Mouse (Mus musculus): Measurements from ENCODE around the gene Sigirr. TPM values are rescaled to one million over a fixed set of nuclear protein-coding genes. Genes with fewer than 3 reads are reported as not detected.

Gene Sigirr
- polyA plus RNA-seq, 1 experiment from 2014 or later: 4.4 TPM

DNA sequence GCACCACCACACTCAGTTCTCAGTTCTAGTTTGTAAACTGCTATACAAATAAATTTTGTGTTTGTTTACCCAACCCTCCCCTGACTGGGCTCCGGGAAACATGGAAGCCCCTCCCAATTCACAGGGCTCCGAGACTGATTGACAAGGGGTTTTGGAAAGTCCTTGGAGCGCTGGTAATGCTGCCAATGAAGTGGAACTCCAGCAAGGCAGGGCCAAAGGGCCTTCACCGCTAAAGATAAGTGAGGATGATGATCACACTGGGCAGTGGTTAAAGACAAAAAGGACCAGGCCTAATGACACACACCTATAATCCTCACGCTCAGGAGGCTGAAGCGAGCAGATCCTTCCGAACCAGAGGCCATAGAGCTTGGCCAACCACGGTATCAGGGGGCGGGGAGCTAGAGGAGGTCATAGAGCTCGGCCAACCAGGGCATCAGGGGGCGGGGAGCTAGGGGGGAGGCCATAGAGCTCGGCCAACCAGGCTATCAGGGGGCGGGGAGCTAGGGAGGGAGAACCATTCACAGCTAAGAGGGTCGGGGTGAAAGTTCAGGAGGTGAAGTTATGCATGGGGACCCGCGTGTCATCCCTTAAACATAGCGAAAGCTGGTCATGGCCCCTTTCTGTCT, 49.2 kb downstream of the Sigirr start:
- ATAC-seq (ENCODE audit: low read depth): no peak
- Histone ChIP-seq H3K9ac (ENCODE audit: low read depth, low read length) (no peak overlapping the region), H3K4me3 (ENCODE audit: low read depth, low read length) (no peak overlapping the region), H3K4me2 (ENCODE audit: low read depth, low read length) (no peak overlapping the region), H3K36me3 (ENCODE audit: control insufficient read depth, insufficient read depth, low read length) (no peaks in the 10 kb centered on the region), H3K9me3 (ENCODE audit: control insufficient read depth, low read length) (0 out of 2 replicates have a peak, but pooled peaks cover 3% of the 10 kb centered on the region), H3K27ac (replicated peaks; ENCODE audit: low read depth, low read length) (no peak overlapping the region), H3K27me3 (replicated peaks; ENCODE audit: control insufficient read depth, insufficient read depth, low read length) (no peaks in the 10 kb centered on the region), H3K4me1 (ENCODE audit: control insufficient read depth, insufficient read depth, low read length) (peaks cover 11% of the 10 kb centered on the region)
- no peak for DNase-seq (ENCODE audit: low spot score)
- 73% methylated on average over 17 of the region's 17 CpGs for WGBS

DNA sequence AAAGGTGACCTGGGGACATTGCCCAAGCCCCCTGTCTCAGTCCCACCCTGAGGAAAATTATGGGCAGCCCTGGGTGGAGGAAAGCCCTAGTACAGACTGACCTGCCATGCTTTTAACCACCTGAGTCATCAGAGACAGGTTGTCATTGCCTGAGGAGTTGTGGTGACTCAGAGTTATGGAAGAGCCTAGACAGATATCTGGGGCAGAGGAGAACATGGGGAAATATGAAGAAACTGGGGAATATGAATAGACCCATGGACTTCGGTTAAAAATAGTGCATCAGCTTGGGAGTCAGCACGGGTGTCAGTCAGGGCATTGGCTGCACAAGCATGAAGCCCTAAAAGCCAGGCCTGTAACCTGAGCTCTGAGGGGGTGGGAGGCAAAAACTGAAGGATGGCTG, 51.0 kb downstream of the Sigirr start:
- Histone ChIP-seq H3K36me3 (ENCODE audit: control insufficient read depth, insufficient read depth, low read length) (no peaks in the 10 kb centered on the region), H3K27me3 (replicated peaks; ENCODE audit: control insufficient read depth, insufficient read depth, low read length) (no peaks in the 10 kb centered on the region), H3K9me3 (ENCODE audit: control insufficient read depth, low read length) (0 out of 2 replicates have a peak, but pooled peaks cover 3% of the 10 kb centered on the region), H3K4me2 (ENCODE audit: low read depth, low read length) (no peak overlapping the region), H3K4me1 (ENCODE audit: control insufficient read depth, insufficient read depth, low read length) (peaks cover 11% of the 10 kb centered on the region), H3K9ac (ENCODE audit: low read depth, low read length) (no peak overlapping the region), H3K4me3 (ENCODE audit: low read depth, low read length) (no peak overlapping the region), H3K27ac (replicated peaks; ENCODE audit: low read depth, low read length) (no peak overlapping the region)
- ATAC-seq (ENCODE audit: low read depth) (no peak), DNase-seq (ENCODE audit: low spot score) (no peak)
- WGBS: 80% methylated on average over 2 of the region's 2 CpGs

DNA sequence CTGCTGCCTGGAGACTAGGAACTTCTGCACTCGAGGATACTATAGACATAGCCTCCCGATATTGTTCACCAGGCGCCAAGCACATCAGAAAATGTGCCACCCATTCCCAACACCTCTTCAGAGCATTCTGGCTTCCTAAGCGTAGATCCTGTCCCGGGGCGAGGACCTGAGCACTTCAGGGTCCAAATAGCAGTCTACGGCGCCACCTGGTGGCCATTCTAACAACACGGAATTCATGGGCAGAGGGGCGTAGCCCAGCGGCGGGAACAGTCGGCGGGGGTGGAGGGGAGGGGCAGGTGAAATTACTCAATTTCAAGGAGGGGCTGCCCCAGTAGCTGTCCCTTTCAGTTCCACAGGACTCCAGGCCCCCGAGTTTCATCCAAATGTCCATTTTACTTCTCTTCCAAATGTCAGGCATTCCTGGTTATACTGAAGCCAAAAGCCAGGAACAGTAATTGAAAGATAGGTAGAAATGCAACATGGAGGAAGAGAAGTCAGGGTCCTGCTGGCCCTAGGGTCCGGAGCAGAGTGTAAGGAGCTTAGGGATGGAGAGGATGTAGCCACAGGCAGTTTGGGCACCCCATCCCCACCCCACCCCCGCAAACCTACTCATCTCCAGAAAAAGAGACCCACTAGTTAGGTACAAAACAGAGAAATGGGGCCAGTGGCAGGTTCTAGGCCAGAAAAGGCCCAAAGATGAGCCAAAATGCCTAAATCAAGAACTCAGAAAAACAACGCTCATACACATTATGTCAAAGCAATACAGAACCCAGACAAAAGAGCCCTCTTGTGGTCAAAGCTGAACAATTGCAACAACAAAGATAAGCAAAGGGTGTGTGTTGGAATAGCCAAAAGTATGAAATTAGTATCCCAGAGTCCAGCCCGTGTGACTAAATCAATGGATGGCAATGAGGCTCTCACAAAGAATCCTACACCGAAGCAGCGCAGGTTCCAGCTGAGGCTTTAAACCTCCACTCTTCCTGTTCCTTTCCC, 51.9 kb downstream of the Sigirr start:
- DNase-seq (ENCODE audit: low spot score) (peak; percentile 95), ATAC-seq (ENCODE audit: low read depth) (peak; percentile 94)
- peak overlapping the region; percentile 20 for H3K4me3 ChIP-seq (ENCODE audit: low read depth, low read length)
- WGBS: 9% methylated on average over 21 of the region's 21 CpGs
- H3K9me3 ChIP-seq (ENCODE audit: control insufficient read depth, low read length): 0 out of 2 replicates have a peak, but pooled peaks cover 3% of the 10 kb centered on the region
- H3K9ac ChIP-seq (ENCODE audit: low read depth, low read length): peak overlapping the region; percentile 41
- peak overlapping the region; percentile 84 for H3K27ac ChIP-seq (replicated peaks; ENCODE audit: low read depth, low read length)
- H3K27me3 ChIP-seq (replicated peaks; ENCODE audit: control insufficient read depth, insufficient read depth, low read length): no peaks in the 10 kb centered on the region
- H3K4me1 ChIP-seq (ENCODE audit: control insufficient read depth, insufficient read depth, low read length): peaks cover 11% of the 10 kb centered on the region
- peak overlapping the region; percentile 61 for H3K4me2 ChIP-seq (ENCODE audit: low read depth, low read length)
- no peaks in the 10 kb centered on the region for H3K36me3 ChIP-seq (ENCODE audit: control insufficient read depth, insufficient read depth, low read length)

DNA sequence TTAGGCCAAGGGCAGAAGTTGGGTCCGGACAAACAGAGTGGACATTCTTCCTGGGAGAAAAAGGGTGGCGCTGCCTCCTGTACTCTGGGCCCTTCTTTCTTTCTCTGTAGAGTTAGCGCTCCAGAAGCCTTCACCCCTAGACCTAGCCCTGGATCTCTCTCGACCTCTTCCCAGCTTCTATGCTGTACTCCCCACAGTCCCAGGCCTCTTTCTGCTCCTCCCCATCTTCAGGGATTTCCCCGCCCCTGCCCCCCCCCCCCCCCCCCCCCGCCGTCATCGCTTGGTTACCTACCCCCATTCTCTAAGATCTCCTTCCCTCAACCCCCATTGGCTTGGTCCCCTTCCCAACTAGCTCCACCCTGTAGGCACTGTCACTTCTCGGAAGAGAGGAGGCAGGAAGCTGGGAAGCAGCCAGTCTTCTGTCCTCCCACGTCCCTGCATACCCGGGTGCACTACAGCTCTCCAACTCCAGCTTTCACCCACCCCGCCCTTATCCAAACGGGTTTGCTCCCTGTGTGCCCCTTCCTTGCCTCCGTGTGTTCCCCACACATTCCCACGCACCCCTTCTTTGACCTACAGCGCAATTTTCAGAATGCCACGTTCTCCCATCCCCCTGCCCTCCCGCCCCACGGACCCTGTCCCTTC, 52.7 kb downstream of the Sigirr start:
- WGBS: 7% methylated on average over 14 of the region's 19 CpGs
- peak overlapping the region; percentile 84 for H3K27ac ChIP-seq (replicated peaks; ENCODE audit: low read depth, low read length)

DNA sequence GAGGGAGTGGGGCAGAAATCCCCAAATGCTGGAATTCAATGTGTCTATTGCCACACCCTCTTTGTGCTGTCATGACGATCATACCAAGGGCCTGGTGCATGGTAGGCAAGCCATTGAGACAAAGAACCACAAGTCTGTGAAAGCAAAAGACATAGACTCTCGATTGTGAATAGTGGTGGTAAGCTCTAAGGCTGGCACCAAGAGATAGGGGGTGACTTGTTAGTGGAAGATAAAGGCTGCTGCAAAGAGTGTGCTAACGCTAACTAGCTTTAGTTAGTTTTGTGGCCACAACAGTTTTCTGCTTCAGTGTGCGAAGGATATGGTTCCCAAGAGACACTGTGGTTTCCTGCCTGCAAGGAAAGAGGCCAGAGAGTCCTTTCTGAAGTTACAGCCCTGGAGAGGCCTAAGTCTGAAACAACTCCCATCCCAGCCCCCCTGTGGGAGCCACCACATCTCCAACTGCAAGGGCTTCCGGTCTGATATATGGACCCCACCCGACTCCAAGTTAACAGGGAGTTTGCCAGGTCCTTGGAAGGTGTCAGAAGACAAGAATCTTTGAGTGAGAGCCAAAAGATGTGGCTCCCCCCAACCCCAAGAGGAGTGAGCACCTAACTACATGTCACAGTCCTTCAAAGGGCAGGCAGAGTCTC, 53.3 kb downstream of the Sigirr start:
- H3K9me3 ChIP-seq (ENCODE audit: control insufficient read depth, low read length): 0 out of 2 replicates have a peak, but pooled peaks cover 3% of the 10 kb centered on the region
- DNase-seq (ENCODE audit: low spot score): peak; percentile 41
- H3K4me2 ChIP-seq (ENCODE audit: low read depth, low read length): peak overlapping the region; percentile 61
- no peaks in the 10 kb centered on the region for H3K36me3 ChIP-seq (ENCODE audit: control insufficient read depth, insufficient read depth, low read length)
- 53% methylated on average over 6 of the region's 6 CpGs for WGBS
- H3K27ac ChIP-seq (replicated peaks; ENCODE audit: low read depth, low read length): peak overlapping the region; percentile 84
- peak overlapping the region; percentile 6; the same call in 1 of the 2 replicates for H3K4me3 ChIP-seq (ENCODE audit: low read depth, low read length)
- H3K27me3 ChIP-seq (replicated peaks; ENCODE audit: control insufficient read depth, insufficient read depth, low read length): no peaks in the 10 kb centered on the region
- H3K9ac ChIP-seq (ENCODE audit: low read depth, low read length): 0 out of 2 replicates have a peak overlapping the region, but pooled peaks have one; percentile 38
- H3K4me1 ChIP-seq (ENCODE audit: control insufficient read depth, insufficient read depth, low read length): peaks cover 11% of the 10 kb centered on the region
- ATAC-seq (ENCODE audit: low read depth): no peak

More for the DNA sequence above, 52.7 kb downstream of the Sigirr start:
- H3K4me3 ChIP-seq (ENCODE audit: low read depth, low read length): peak overlapping the region; percentile 20
- H3K9ac ChIP-seq (ENCODE audit: low read depth, low read length): peak overlapping the region; percentile 41
- DNase-seq (ENCODE audit: low spot score): peak; percentile 93
- no peaks in the 10 kb centered on the region for H3K36me3 ChIP-seq (ENCODE audit: control insufficient read depth, insufficient read depth, low read length)
- H3K4me1 ChIP-seq (ENCODE audit: control insufficient read depth, insufficient read depth, low read length): peaks cover 11% of the 10 kb centered on the region
- peak; percentile 86 for ATAC-seq (ENCODE audit: low read depth)
- peak overlapping the region; percentile 61 for H3K4me2 ChIP-seq (ENCODE audit: low read depth, low read length)
- no peaks in the 10 kb centered on the region for H3K27me3 ChIP-seq (replicated peaks; ENCODE audit: control insufficient read depth, insufficient read depth, low read length)
- H3K9me3 ChIP-seq (ENCODE audit: control insufficient read depth, low read length): 0 out of 2 replicates have a peak, but pooled peaks cover 3% of the 10 kb centered on the region

DNA sequence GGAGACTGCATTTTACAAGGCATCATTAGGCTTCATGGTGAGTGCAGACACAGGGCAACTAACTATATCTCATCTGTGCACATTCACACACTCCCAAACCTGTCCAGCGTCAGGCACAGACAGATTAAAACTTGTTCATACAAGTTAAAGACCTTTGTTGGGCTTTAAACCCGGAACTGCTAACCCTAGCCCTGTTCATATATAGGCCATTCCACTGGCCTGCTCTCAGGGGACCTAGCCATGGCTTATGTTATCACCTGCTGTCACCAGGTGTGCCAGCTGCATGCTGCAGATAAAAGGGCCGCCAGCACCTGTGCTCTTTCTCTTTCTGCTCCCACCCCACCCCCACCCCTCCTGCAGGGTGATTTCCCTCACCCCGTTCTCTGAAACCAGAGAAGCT, 57.8 kb downstream of the Sigirr start:
- ATAC-seq (ENCODE audit: low read depth) (peak; percentile 51; the same call in 1 of the 2 replicates), DNase-seq (ENCODE audit: low spot score) (peak; percentile 48)
- Histone ChIP-seq H3K4me3 (ENCODE audit: low read depth, low read length) (no peak overlapping the region), H3K4me1 (ENCODE audit: control insufficient read depth, insufficient read depth, low read length) (peaks cover 16% of the 10 kb centered on the region), H3K27ac (replicated peaks; ENCODE audit: low read depth, low read length) (peak overlapping the region; percentile 68), H3K9me3 (ENCODE audit: control insufficient read depth, low read length) (no peaks in the 10 kb centered on the region), H3K27me3 (replicated peaks; ENCODE audit: control insufficient read depth, insufficient read depth, low read length) (no peaks in the 10 kb centered on the region), H3K36me3 (ENCODE audit: control insufficient read depth, insufficient read depth, low read length) (no peaks in the 10 kb centered on the region), H3K4me2 (ENCODE audit: low read depth, low read length) (no peak overlapping the region), H3K9ac (ENCODE audit: low read depth, low read length) (no peak overlapping the region)
- 26% methylated on average over 4 of the region's 4 CpGs for WGBS

DNA sequence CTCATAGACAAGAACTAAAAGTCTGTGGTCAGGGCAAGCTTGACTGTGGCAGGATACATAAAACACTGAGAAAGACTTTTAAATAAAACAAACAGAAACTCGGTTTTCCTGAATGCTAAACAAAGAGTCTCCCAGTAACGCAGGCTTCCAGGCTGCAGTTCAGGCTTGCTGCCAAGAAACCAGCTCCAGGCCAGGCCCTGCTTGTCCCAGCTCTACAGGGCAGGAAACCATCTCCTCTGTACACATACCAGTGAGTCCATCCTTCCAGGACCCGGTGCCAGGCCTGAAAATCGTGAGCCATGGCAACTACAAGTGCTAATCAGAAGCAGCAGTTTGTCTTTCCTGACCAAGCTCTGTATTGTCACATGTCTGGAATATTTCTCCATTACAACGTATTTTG, 58.7 kb downstream of the Sigirr start:
- ATAC-seq (ENCODE audit: low read depth) (peak; percentile 79), DNase-seq (ENCODE audit: low spot score) (peak; percentile 94)
- H3K4me1 ChIP-seq (ENCODE audit: control insufficient read depth, insufficient read depth, low read length): peaks cover 8% of the 10 kb centered on the region
- 9% methylated on average over 5 of the region's 5 CpGs for WGBS
- peak overlapping the region; percentile 33 for H3K4me2 ChIP-seq (ENCODE audit: low read depth, low read length)
- H3K4me3 ChIP-seq (ENCODE audit: low read depth, low read length): no peak overlapping the region
- H3K36me3 ChIP-seq (ENCODE audit: control insufficient read depth, insufficient read depth, low read length): no peaks in the 10 kb centered on the region
- H3K9ac ChIP-seq (ENCODE audit: low read depth, low read length): 0 out of 2 replicates have a peak overlapping the region, but pooled peaks have one; percentile 27
- H3K27me3 ChIP-seq (replicated peaks; ENCODE audit: control insufficient read depth, insufficient read depth, low read length): no peaks in the 10 kb centered on the region
- H3K27ac ChIP-seq (replicated peaks; ENCODE audit: low read depth, low read length): peak overlapping the region; percentile 94
- H3K9me3 ChIP-seq (ENCODE audit: control insufficient read depth, low read length): no peaks in the 10 kb centered on the region
